Mouse (Mus musculus): ENCODE measurements at regions not wholly inside any gene's neighbourhood (a gene's known extent, or its start where the extent isn't known, plus 50 kb on each side); places are given as distances from the start of the nearest gene placed in this dataset.

- DNase-seq (ENCODE audit: low spot score): no peak
- intact Hi-C loops (cut with DNase I): no loop called here
Observed at GRCm38 (mm10) chr8:89316566-89317175, 272.7 kb upstream of the Sall1 start.

GRCm38 (mm10) chr8:89314907-89315306, 270.9 kb upstream of the Sall1 start:
- no peak for DNase-seq (ENCODE audit: low spot score)
- intact Hi-C loops (cut with DNase I): no loop called here

- intact Hi-C loops (cut with DNase I): no loop called here
- no peak for DNase-seq (ENCODE audit: low spot score)
Observed at GRCm38 (mm10) chr8:89310696-89311214, 266.8 kb upstream of the Sall1 start.

GRCm38 (mm10) chr8:89309591-89309990, 265.6 kb upstream of the Sall1 start:
- DNase-seq (ENCODE audit: low spot score): no peak
- intact Hi-C loops (cut with DNase I): no loop called here

- no peak for DNase-seq (ENCODE audit: low spot score)
- intact Hi-C loops (cut with DNase I): no loop called here
Observed at GRCm38 (mm10) chr8:89308950-89309349, 265.0 kb upstream of the Sall1 start.

GRCm38 (mm10) chr8:89308532-89308931, 264.6 kb upstream of the Sall1 start:
- DNase-seq (ENCODE audit: low spot score): no peak
- intact Hi-C loops (cut with DNase I): no loop called here

- intact Hi-C loops (cut with DNase I): no loop called here
- DNase-seq (ENCODE audit: low spot score): no peak
Observed at GRCm38 (mm10) chr8:89307601-89308000, 263.6 kb upstream of the Sall1 start.

GRCm38 (mm10) chr8:89307085-89307484, 263.1 kb upstream of the Sall1 start:
- no peak for DNase-seq (ENCODE audit: low spot score)
- intact Hi-C loops (cut with DNase I): no loop called here

GRCm38 (mm10) chr8:89304116-89304515, 260.2 kb upstream of the Sall1 start:
- DNase-seq (ENCODE audit: low spot score): no peak
- intact Hi-C loops (cut with DNase I): no loop called here

- DNase-seq (ENCODE audit: low spot score): no peak
- intact Hi-C loops (cut with DNase I): no loop called here
Observed at GRCm38 (mm10) chr8:89303326-89303725, 259.4 kb upstream of the Sall1 start.

- DNase-seq (ENCODE audit: low spot score): no peak
- intact Hi-C loops (cut with DNase I): no loop called here
Observed at GRCm38 (mm10) chr8:89299637-89300036, 255.7 kb upstream of the Sall1 start.

- no peak for DNase-seq (ENCODE audit: low spot score)
- intact Hi-C loops (cut with DNase I): no loop called here
Observed at GRCm38 (mm10) chr8:89295686-89296085, 251.7 kb upstream of the Sall1 start.

GRCm38 (mm10) chr8:89289017-89289416, 245.1 kb upstream of the Sall1 start:
- DNase-seq (ENCODE audit: low spot score): no peak
- intact Hi-C loops (cut with DNase I): no loop called here

GRCm38 (mm10) chr8:89284871-89285564, 241.1 kb upstream of the Sall1 start:
- intact Hi-C loops (cut with DNase I): no loop called here
- no peak for DNase-seq (ENCODE audit: low spot score)

- intact Hi-C loops (cut with DNase I): no loop called here
- no peak for DNase-seq (ENCODE audit: low spot score)
Observed at GRCm38 (mm10) chr8:89283105-89284096, 239.4 kb upstream of the Sall1 start.

GRCm38 (mm10) chr8:89279844-89280243, 235.9 kb upstream of the Sall1 start:
- DNase-seq (ENCODE audit: low spot score): no peak
- intact Hi-C loops (cut with DNase I): no loop called here

GRCm38 (mm10) chr8:89279142-89279541, 235.2 kb upstream of the Sall1 start:
- no peak for DNase-seq (ENCODE audit: low spot score)
- intact Hi-C loops (cut with DNase I): no loop called here

- intact Hi-C loops (cut with DNase I): no loop called here
- DNase-seq (ENCODE audit: low spot score): no peak
Observed at GRCm38 (mm10) chr8:89273276-89273675, 229.3 kb upstream of the Sall1 start.

- intact Hi-C loops (cut with DNase I): no loop called here
- DNase-seq (ENCODE audit: low spot score): no peak
Observed at GRCm38 (mm10) chr8:89272381-89272815, 228.4 kb upstream of the Sall1 start.
